Mouse (Mus musculus): ENCODE measurements around the gene Snx33. TPM values are rescaled to one million over a fixed set of nuclear protein-coding genes. Genes with fewer than 3 reads are reported as not detected.
A peak's percentile ranks its signal among the peaks of the same experiment; 100 is the strongest.

The Snx33 gene
- total and polyA plus RNA-seq, 3 experiments = 1.7 to 3.2 (median 2.6) TPM

GRCm38 (mm10) chr9:56937223-56938160, 9.3 kb upstream of the Snx33 start, which contains the start of gene Imp3:
Gene Imp3 (plus strand): TSS chr9:56937475.
- DNase-seq (ENCODE audit: extremely low read depth) = peak; percentile 97
- H3K4me2 ChIP-seq (ENCODE audit: insufficient read depth, low read depth, poor library complexity, severe bottlenecking) = peak within 1 kb of the TSS; percentile 84
- TF ChIP-seq JUND (conservative IDR thresholded peaks at IDR 0.05; ENCODE audit: low read depth, low read length) (no peak), IRF4 (IDR thresholded peaks at IDR 0.05; ENCODE audit: low read depth, low read length) (no peak), USF1 (IDR thresholded peaks at IDR 0.05; ENCODE audit: low read depth, low read length) (no peak), CHD2 (IDR thresholded peaks at IDR 0.05; ENCODE audit: low read length) (no peak), UBTF (IDR thresholded peaks at IDR 0.05; ENCODE audit: low read depth, low read length) (no peak), MEF2A (IDR thresholded peaks at IDR 0.05; ENCODE audit: borderline replicate concordance, low read depth, low read length) (0 out of 2 replicates have a peak, but pooled peaks have one; percentile 6), MAX (IDR thresholded peaks at IDR 0.05; ENCODE audit: low read length) (peak; percentile 82), NRF1 (IDR thresholded peaks at IDR 0.05; ENCODE audit: low read depth, low read length) (peak; percentile 83), BHLHE40 (IDR thresholded peaks at IDR 0.05; ENCODE audit: low read depth, low read length) (peak; percentile 22; the same call in 1 of the 2 replicates), MAFK (IDR thresholded peaks at IDR 0.05; ENCODE audit: insufficient replicate concordance, low read length) (no peak), ETS1 (conservative IDR thresholded peaks at IDR 0.05; ENCODE audit: low read depth, low read length) (no peak), ELF1 (IDR thresholded peaks at IDR 0.05; ENCODE audit: low read depth, low read length) (peak; percentile 96), USF2 (conservative IDR thresholded peaks at IDR 0.05; ENCODE audit: low read depth, low read length) (no peak), CHD1 (IDR thresholded peaks at IDR 0.05; ENCODE audit: low read depth, low read length) (no peak), NELFE (IDR thresholded peaks at IDR 0.05; ENCODE audit: low read depth, low read length) (peak; percentile 94), KAT2A (IDR thresholded peaks at IDR 0.05; ENCODE audit: insufficient replicate concordance, low read length) (0 out of 2 replicates have a peak, but pooled peaks have one; percentile 51), POLR2A (IDR thresholded peaks at IDR 0.05; ENCODE audit: low read depth, low read length) (peak; percentile 84), GABPA (IDR thresholded peaks at IDR 0.05; ENCODE audit: insufficient replicate concordance, low read depth, low read length) (no peak), CTCF (conservative IDR thresholded peaks at IDR 0.05 in 1 of 2, IDR thresholded peaks at IDR 0.05 in 1 of 2; ENCODE audit: low read depth in 2 of 2, low read length in 2 of 2) (peak in 1 of 2 experiments; percentile 36; a peak in 2 of 4 replicates), ZKSCAN1 (IDR thresholded peaks at IDR 0.05; ENCODE audit: borderline replicate concordance, low read depth, low read length) (no peak), ZMIZ1 (IDR thresholded peaks at IDR 0.05; ENCODE audit: low read depth, low read length) (peak; percentile 80), JUN (IDR thresholded peaks at IDR 0.05; ENCODE audit: insufficient read depth, low read depth, low read length) (no peak), RCOR1 (conservative IDR thresholded peaks at IDR 0.05; ENCODE audit: low read depth, low read length) (no peak), TCF12 (IDR thresholded peaks at IDR 0.05; ENCODE audit: low read depth, low read length) (no peak; the same call in 1 of the 2 replicates), TBP (conservative IDR thresholded peaks at IDR 0.05; ENCODE audit: low read depth, low read length) (peak; percentile 86), MYC (IDR thresholded peaks at IDR 0.05; ENCODE audit: low read depth, low read length) (peak; percentile 90), RAD21 (IDR thresholded peaks at IDR 0.05; ENCODE audit: low read depth, low read length) (no peak), MAZ (IDR thresholded peaks at IDR 0.05; ENCODE audit: low read depth, low read length) (no peak), SMC3 (IDR thresholded peaks at IDR 0.05; ENCODE audit: low read depth, low read length) (no peak), HCFC1 (IDR thresholded peaks at IDR 0.05; ENCODE audit: low read depth, low read length) (peak; percentile 75), POLR2AphosphoS2 (IDR thresholded peaks at IDR 0.05; ENCODE audit: low read depth, low read length) (no peak), ZNF384 (IDR thresholded peaks at IDR 0.05; ENCODE audit: low read depth, low read length) (no peak), EP300 (IDR thresholded peaks at IDR 0.05; ENCODE audit: low read length) (no peak), SIN3A (IDR thresholded peaks at IDR 0.05; ENCODE audit: low read length) (peak; percentile 96), ZC3H11A (IDR thresholded peaks at IDR 0.05; ENCODE audit: low read depth, low read length) (no peak), E2F4 (IDR thresholded peaks at IDR 0.05; ENCODE audit: insufficient replicate concordance, low read depth, low read length) (no peak), PAX5 (IDR thresholded peaks at IDR 0.05; ENCODE audit: low read length) (no peak), MXI1 (IDR thresholded peaks at IDR 0.05; ENCODE audit: low read depth, low read length) (peak; percentile 88)
- H3K79me2 ChIP-seq (replicated peaks; ENCODE audit: control insufficient read depth, extremely low read depth, insufficient read depth, poor library complexity, severe bottlenecking) = peaks cover 28% of the 10 kb centered on the region
- H3K9ac ChIP-seq (ENCODE audit: insufficient read depth, low read depth) = peak within 1 kb of the TSS; percentile 95
- H3K27ac ChIP-seq (ENCODE audit: insufficient read depth, low read depth) = peak within 1 kb of the TSS; percentile 52
- dilution Hi-C loops (cut with MboI; ENCODE audit: extremely low pct_ligation_motif_present, extremely low pct_unique_long_range_greater_than_20kb, low sequenced_read_pairs) (no loop called here), in situ Hi-C loops (cut with MboI; ENCODE audit: low pct_ligation_motif_present, low pct_unique_long_range_greater_than_20kb, low sequenced_read_pairs) (loop anchor here (5.0 kb wide), 2 partner anchors 35 to 205 kb away; no protein-coding TSS in a partner anchor)
- peaks cover 0 to 29% of the 10 kb centered on the region in 2 experiments for H3K36me3 ChIP-seq (replicated peaks in 1 of 2; ENCODE audit: control insufficient read depth in 1 of 2, insufficient read depth in 1 of 2, low read length in 1 of 2)
- peak within 1 kb of the TSS; percentile 74 to 99 (median 99) for H3K4me3 ChIP-seq (replicated peaks in 1 of 3; ENCODE audit: low read depth in 2 of 3, low read length in 2 of 3, poor library complexity in 1 of 3)
- peaks cover 5% of the 10 kb centered on the region for H3K9me3 ChIP-seq (replicated peaks; ENCODE audit: low read length)
- peaks cover 5 to 23% of the 10 kb centered on the region in 2 experiments for H3K4me1 ChIP-seq (ENCODE audit: control insufficient read depth in 1 of 2, insufficient read depth in 2 of 2)
- H3K27me3 ChIP-seq (replicated peaks) = peaks cover 2% of the 10 kb centered on the region

Measured in CH12.LX (cell line).